Mouse (Mus musculus): Measurements from ENCODE around the gene Syngr1.

DNA sequence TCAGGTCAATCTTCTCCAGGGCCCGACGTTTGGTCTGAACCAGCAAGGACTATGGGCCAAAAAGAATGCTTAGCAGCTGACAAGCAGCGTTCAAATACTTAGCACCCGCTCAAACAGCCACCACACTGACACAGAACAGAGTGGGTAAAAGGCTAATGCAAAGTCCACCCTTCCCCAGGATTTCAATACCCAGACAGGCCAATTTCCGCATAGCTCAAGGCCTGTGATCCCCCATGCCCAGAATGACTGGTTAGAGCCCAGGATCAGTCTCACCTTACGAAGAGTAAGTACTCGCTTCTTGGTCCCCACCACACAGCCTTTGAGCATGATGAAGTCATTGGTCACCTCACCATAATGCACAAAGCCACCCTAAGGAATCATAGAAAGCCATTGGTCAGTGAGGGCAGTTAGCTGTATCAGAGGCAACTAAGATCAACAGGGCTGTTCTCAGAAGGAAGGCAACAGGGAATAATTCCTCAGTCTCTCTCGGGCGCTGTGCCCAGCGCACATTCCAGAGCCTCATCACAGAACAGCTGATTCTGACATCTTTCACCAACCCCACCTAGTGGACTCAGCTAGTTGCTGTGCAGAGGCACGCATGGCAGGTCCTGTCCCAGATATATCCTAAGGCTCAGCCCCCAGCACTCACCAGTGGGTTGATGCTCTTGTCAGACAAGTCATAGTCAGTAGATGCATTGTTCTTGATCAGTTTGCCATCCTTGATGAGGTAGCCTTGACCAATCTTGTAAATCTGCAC is 12.9 kb upstream of the Syngr1 start:
- TF ChIP-seq POLR2A (IDR thresholded peaks at IDR 0.05; ENCODE audit: low read depth, low read length), result no peak
- TF ChIP-seq CTCF (conservative IDR thresholded peaks at IDR 0.05; ENCODE audit: insufficient read depth, insufficient read length, low read depth, low read length), result peak; percentile 30; the same call in 1 of the 2 replicates
